Mouse (Mus musculus) heart, embryonic 11.5 days (tissue): ENCODE results near the gene Oat. TPM values are rescaled to one million over a fixed set of nuclear protein-coding genes. Genes with fewer than 3 reads are reported as not detected.

ENCODE experiments used
- ATAC-seq: fragments of 200-750 bp; cut with Nextera tagmentation; replicated peaks from 2 replicates; pipeline ENCODE4 v1.8.0; 2017; ENCODE audit warnings: moderate library complexity; ENCODE audit not compliant: insufficient number of reproducible peaks, low FRiP score, low TSS enrichment
- H3K27ac ChIP-seq: fragments of 300-500 bp; sonication (generic); 2 replicates; pipeline ENCODE4 v1.5.1; 2014; ENCODE audit warnings: mild to moderate bottlenecking, low read depth, low read length
- H3K27me3 ChIP-seq: fragments of 300-500 bp; sonication (generic); 2 replicates; pipeline ENCODE4 v1.6.1; 2014; ENCODE audit warnings: mild to moderate bottlenecking, low read length, mixed read lengths; ENCODE audit not compliant: control insufficient read depth, insufficient read depth
- H3K36me3 ChIP-seq: fragments of 300-500 bp; sonication (generic); 2 replicates; pipeline ENCODE4 v1.6.1; 2014; ENCODE audit warnings: mild to moderate bottlenecking, low read length, moderate library complexity, mixed read lengths; ENCODE audit not compliant: control insufficient read depth, insufficient read depth
- H3K4me1 ChIP-seq: fragments of 300-500 bp; sonication (generic); 2 replicates; pipeline ENCODE4 v1.6.1; 2014; ENCODE audit warnings: low read length; ENCODE audit not compliant: control insufficient read depth, insufficient read depth
- H3K4me2 ChIP-seq: fragments of 300-500 bp; sonication (generic); 2 replicates; pipeline ENCODE4 v1.6.1; 2014; ENCODE audit warnings: mild to moderate bottlenecking, moderate library complexity
- H3K4me3 ChIP-seq: fragments of 300-500 bp; sonication (generic); 2 replicates; pipeline ENCODE4 v1.5.1; 2014; ENCODE audit warnings: low read depth, low read length
- H3K9ac ChIP-seq: fragments of 300-500 bp; sonication (generic); 2 replicates; pipeline ENCODE4 v1.6.1; 2014; ENCODE audit warnings: mild to moderate bottlenecking, low read depth, low read length, moderate library complexity
- H3K9me3 ChIP-seq: fragments of 300-500 bp; sonication (generic); replicated peaks from 2 replicates; pipeline ENCODE4 v1.6.1; 2016; ENCODE audit warnings: low read length; ENCODE audit not compliant: control insufficient read depth
- WGBS: fragments of 180-500 bp; shearing (Covaris S2); extraction: QIAGEN DNeasy Blood & Tissue Kit; methylation state at CpG from one replicate; pipeline ENCODE4 v1.1.7; 2014; ENCODE audit not compliant: insufficient replicate concordance; 5-methylcytosine and 5-hydroxymethylcytosine counted together
- polyA plus RNA-seq: library from polyadenylated mRNA; unstranded; fragments of >200 nt; fragmentation: Nextera tagmentation; extraction: Ambion mirVana; gene quantifications from 2 replicates; pipeline ENCODE4 v1.2.1, GENCODE M21; 2014

The Oat gene
- polyA plus RNA-seq, 1 experiment from 2014 or later: 162 TPM

GRCm38 (mm10) chr7:132568817-132569216, 7.4 kb downstream of the Oat start:
- Histone ChIP-seq H3K4me3 (no peak overlapping the region), H3K9ac (no peak overlapping the region), H3K9me3 (no peaks in the 10 kb centered on the region), H3K27ac (no peak overlapping the region), H3K36me3 (peaks cover 8% of the 10 kb centered on the region), H3K27me3 (no peaks in the 10 kb centered on the region), H3K4me1 (peaks cover 15% of the 10 kb centered on the region), H3K4me2 (no peak overlapping the region)
- ATAC-seq: no peak
- WGBS: 96% methylated on average over 6 of the region's 6 CpGs

- 31% methylated on average over 1 of the region's 1 CpGs for WGBS
- Histone ChIP-seq H3K9me3 (no peaks in the 10 kb centered on the region), H3K27me3 (no peaks in the 10 kb centered on the region), H3K4me3 (no peak overlapping the region), H3K36me3 (peaks cover 20% of the 10 kb centered on the region), H3K27ac (no peak overlapping the region), H3K4me1 (peaks cover 12% of the 10 kb centered on the region), H3K4me2 (no peak overlapping the region), H3K9ac (no peak overlapping the region)
- ATAC-seq: 0 out of 2 replicates have a peak, but pooled peaks have one; percentile 46
Measured at GRCm38 (mm10) chr7:132565831-132566230, 10.4 kb downstream of the Oat start.

GRCm38 (mm10) chr7:132559138-132559766, 16.9 kb downstream of the Oat start:
- H3K27me3 ChIP-seq: no peaks in the 10 kb centered on the region
- ATAC-seq: no peak
- 40% methylated on average over 3 of the region's 3 CpGs for WGBS
- peaks cover 33% of the 10 kb centered on the region for H3K36me3 ChIP-seq
- H3K9me3 ChIP-seq: no peaks in the 10 kb centered on the region
- H3K4me1 ChIP-seq: no peaks in the 10 kb centered on the region
- no peak overlapping the region for H3K4me3 ChIP-seq
- H3K9ac ChIP-seq: no peak overlapping the region
- no peak overlapping the region for H3K4me2 ChIP-seq
- no peak overlapping the region for H3K27ac ChIP-seq

- ATAC-seq: no peak
- 74% methylated on average over 7 of the region's 7 CpGs for WGBS
- no peaks in the 10 kb centered on the region for H3K9me3 ChIP-seq
- H3K4me1 ChIP-seq: no peaks in the 10 kb centered on the region
- no peak overlapping the region for H3K9ac ChIP-seq
- peaks cover 28% of the 10 kb centered on the region for H3K36me3 ChIP-seq
- H3K27me3 ChIP-seq: no peaks in the 10 kb centered on the region
- H3K4me2 ChIP-seq: no peak overlapping the region
- no peak overlapping the region for H3K4me3 ChIP-seq
- H3K27ac ChIP-seq: no peak overlapping the region
Measured at GRCm38 (mm10) chr7:132558141-132558736, 18.0 kb downstream of the Oat start.

- Histone ChIP-seq H3K9ac (no peak overlapping the region), H3K4me3 (no peak overlapping the region), H3K36me3 (peaks cover 21% of the 10 kb centered on the region), H3K4me1 (no peaks in the 10 kb centered on the region), H3K9me3 (no peaks in the 10 kb centered on the region), H3K4me2 (no peak overlapping the region), H3K27me3 (no peaks in the 10 kb centered on the region), H3K27ac (no peak overlapping the region)
- no peak for ATAC-seq
- WGBS: 74% methylated on average over 5 of the region's 5 CpGs
Measured at GRCm38 (mm10) chr7:132556575-132556974, 19.6 kb downstream of the Oat start.

GRCm38 (mm10) chr7:132555911-132556310, 20.3 kb downstream of the Oat start:
- no peak for ATAC-seq
- Histone ChIP-seq H3K4me2 (no peak overlapping the region), H3K27me3 (no peaks in the 10 kb centered on the region), H3K4me3 (no peak overlapping the region), H3K9me3 (no peaks in the 10 kb centered on the region), H3K9ac (no peak overlapping the region), H3K4me1 (no peaks in the 10 kb centered on the region), H3K27ac (no peak overlapping the region), H3K36me3 (peaks cover 18% of the 10 kb centered on the region)
- 38% methylated on average over 4 of the region's 4 CpGs for WGBS

GRCm38 (mm10) chr7:132554091-132554490, 22.1 kb downstream of the Oat start:
- ATAC-seq: no peak
- H3K27me3 ChIP-seq: no peaks in the 10 kb centered on the region
- H3K36me3 ChIP-seq: peaks cover 17% of the 10 kb centered on the region
- H3K9ac ChIP-seq: no peak overlapping the region
- no peak overlapping the region for H3K4me2 ChIP-seq
- H3K4me3 ChIP-seq: no peak overlapping the region
- no peaks in the 10 kb centered on the region for H3K4me1 ChIP-seq
- 63% methylated on average over 2 of the region's 2 CpGs for WGBS
- H3K27ac ChIP-seq: no peak overlapping the region
- H3K9me3 ChIP-seq: no peaks in the 10 kb centered on the region

GRCm38 (mm10) chr7:132551351-132552126, 24.7 kb downstream of the Oat start:
- H3K27ac ChIP-seq: no peak overlapping the region; the same call in 1 of the 2 replicates

More at GRCm38 (mm10) chr7:132551351-132552126, 24.7 kb downstream of the Oat start:
- Histone ChIP-seq H3K27me3 (no peaks in the 10 kb centered on the region), H3K4me3 (peak overlapping the region; percentile 57), H3K9me3 (no peaks in the 10 kb centered on the region), H3K36me3 (no peaks in the 10 kb centered on the region), H3K4me1 (no peaks in the 10 kb centered on the region), H3K4me2 (peak overlapping the region; percentile 88), H3K9ac (peak overlapping the region; percentile 69)
- WGBS: 1% methylated on average over 27 of the region's 27 CpGs
- peak; percentile 90 for ATAC-seq
